Mouse (Mus musculus) gastrocnemius, adult 18-20 months (tissue): ENCODE data around the gene Acin1. TPM values are rescaled to one million over a fixed set of nuclear protein-coding genes. Genes with fewer than 3 reads are reported as not detected.

ENCODE experiments used
- DNase-seq: peaks from one replicate; pipeline ENCODE4 v3.0.0; 2021; ENCODE audit warnings: low spot score
- long read RNA-seq, 2 experiments: library from polyadenylated mRNA; stranded (forward); transcript quantifications; one replicate each; pipeline ENCODE4 v2.0.0; 2021
- total RNA-seq, 2 experiments: library from RNA; stranded (reverse); gene quantifications; 2 replicates each; pipeline ENCODE4 v1.2.3; 2021

Gene Acin1
- 10 to 100 TPM; 62.6 to 72.6 TPM for total RNA-seq
- long read RNA-seq, experiment 1, full-length matches to known transcripts = 12 of 27 reads
- long read RNA-seq, experiment 1, partial matches to known transcripts = 3 of 27 reads
- long read RNA-seq, experiment 1, other reads (novel, unspliced or antisense) = 12 of 27 reads
- long read RNA-seq, experiment 2, full-length matches to known transcripts = 2 of 11 reads
- long read RNA-seq, experiment 2, partial matches to known transcripts = 1 of 11 reads
- long read RNA-seq, experiment 2, other reads (novel, unspliced or antisense) = 8 of 11 reads

- peak; percentile 100 for DNase-seq
Measured at GRCm38 (mm10) chr14:54686522-54687143, at the start of gene Acin1. Gene Acin1, minus strand, starts transcription at chr14:54686931.

- DNase-seq = no peak
Measured at GRCm38 (mm10) chr14:54735221-54735620, 48.5 kb upstream of the Acin1 start.

DNA sequence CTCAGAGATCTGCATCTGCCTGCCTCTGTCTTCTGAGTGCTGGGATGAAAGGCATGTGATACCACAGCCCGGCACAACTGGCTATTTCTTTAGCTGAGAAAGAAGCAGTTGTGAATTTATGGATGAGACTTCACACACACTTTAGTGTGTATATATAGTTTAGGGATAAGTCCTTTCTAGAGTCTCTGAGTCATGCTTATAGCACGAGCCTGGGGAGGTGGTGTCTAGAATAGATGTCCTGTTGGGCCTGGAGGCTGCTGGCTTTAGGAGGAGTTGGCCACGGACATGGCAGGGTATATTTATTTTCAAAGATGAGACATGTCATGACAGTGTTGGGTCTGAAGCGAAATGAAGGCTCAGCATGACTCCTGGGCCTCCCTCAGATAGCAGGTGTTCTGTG, 47.3 kb upstream of the Acin1 start:
- no peak for DNase-seq

DNA sequence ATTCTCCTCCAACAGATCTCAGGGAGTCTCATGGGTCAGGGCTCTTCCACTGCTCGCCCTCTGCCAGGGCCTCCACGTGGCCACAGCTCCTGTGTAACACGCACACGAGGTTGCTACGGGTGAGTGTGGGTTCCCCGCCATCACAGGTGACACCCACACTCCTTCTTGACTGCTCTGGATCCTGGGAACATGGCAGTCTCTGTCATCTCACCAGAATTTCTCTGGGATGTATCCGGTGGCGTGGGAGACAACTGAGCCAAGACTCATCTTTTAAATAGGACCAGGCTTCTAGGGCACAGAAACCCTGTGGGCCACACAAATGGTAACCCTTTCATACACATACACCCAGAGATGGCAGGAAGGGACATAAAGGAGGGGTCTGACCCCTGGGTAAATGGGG, 45.5 kb upstream of the Acin1 start:
- DNase-seq = no peak

GRCm38 (mm10) chr14:54730305-54730704, 43.6 kb upstream of the Acin1 start:
- DNase-seq = no peak

GRCm38 (mm10) chr14:54728823-54729653, 42.3 kb upstream of the Acin1 start:
- no peak for DNase-seq

DNA sequence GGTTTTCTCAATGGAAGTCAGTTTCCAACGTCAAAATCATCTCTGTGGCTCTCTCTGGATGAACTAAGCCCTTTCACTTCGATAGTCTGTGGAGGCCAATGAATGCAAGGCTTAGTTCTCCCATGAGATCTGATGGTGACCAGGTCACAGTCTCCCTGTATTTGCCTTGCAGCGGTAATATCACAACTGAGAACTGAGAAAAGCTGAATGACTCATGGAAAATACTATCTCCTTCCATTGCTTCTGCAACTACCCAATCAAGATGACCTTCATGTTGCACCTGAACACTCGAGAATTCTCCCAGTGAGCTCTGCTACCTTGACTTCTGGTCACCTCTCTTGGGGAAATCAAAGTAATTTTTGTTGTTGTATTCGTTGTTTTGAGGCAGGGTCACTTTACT, 40.8 kb upstream of the Acin1 start:
- no peak for DNase-seq

DNA sequence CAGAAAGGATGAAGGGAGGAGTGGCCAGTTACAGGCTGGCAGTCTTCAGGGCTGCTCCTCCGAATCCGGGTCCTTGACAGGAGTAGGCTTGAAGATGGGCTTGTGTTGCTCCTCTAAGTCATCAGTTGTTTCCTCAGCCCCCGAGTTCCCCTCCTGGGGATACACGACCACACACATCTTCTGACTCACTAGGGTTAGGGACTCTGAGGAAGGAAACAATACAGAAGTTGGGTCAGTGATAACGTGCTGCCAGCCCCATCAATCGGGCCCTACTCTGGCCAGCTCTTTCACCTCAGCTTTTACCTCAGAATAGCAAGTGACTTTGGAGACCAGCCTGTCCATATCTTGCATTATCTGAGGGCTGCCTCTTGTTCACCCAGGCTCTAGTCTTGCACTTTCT, 37.3 kb upstream of the Acin1 start:
- no peak for DNase-seq

DNA sequence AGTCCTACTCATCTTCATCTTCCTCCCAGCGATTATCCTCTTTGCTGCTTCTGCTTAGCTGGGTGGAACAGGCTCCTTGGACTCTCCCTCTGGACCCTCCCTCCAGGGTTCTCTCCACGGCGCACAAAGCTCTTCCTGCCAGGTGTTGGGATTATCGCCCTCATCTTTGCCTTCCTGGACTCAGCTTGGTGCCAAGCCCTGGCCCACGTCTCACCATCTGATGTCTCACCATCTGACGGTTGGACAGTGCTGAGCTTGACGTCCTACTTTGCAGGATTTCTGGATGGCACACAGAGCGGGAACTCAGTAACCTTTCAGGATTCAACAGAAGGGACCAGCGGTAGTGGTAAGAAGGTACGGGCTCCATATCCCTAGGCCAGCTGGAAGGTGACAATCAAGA, 35.0 kb upstream of the Acin1 start:
- no peak for DNase-seq

- peak; percentile 65 for DNase-seq
Measured at GRCm38 (mm10) chr14:54720654-54721350, 34.1 kb upstream of the Acin1 start.

GRCm38 (mm10) chr14:54720041-54720440, 33.3 kb upstream of the Acin1 start:
- DNase-seq = no peak

GRCm38 (mm10) chr14:54715402-54715801, 28.7 kb upstream of the Acin1 start:
- DNase-seq = no peak

DNA sequence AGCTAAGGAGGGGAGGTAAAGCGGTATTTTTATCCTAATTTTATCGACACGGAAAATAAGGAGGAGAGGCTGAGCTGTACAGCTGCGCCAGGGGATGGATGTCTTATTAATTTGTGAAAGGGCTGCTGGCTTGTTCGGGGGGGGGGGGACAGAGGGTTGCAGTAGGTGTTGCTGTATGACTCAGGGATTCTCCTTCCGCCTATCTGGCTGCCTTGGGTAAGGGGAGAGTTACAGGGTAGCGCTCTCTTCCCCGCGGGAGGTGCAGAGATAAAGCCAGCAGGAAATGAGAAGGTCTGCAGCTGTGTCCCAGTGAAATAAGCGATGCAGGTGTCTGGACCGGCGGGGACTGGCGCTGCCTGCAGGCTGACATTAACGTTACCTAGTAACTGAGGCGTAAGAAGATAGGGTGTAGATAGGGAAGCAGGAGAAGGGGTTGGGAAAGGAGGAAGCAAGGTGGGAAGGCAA, 27.9 kb upstream of the Acin1 start:
- peak; percentile 23 for DNase-seq

DNA sequence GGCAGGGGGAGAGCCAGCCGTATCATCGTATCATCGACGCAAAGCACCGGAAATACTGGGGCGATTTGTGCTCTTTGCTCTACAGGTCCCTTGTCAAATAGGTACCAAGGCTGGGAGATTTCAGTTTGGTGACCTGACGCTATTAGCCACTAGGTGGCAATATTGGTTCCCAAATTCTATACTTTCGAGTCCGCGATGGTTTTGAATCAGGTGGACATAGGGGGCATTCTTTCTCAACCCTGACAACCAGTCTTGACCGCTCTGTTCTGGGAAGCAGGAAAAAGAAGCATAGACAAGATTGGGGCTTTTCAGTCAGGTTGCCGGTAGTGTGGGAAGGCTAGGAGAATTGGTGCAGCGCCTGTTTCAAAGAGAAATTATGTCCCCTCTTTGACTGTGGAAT, 27.4 kb upstream of the Acin1 start:
- DNase-seq = peak; percentile 69

DNA sequence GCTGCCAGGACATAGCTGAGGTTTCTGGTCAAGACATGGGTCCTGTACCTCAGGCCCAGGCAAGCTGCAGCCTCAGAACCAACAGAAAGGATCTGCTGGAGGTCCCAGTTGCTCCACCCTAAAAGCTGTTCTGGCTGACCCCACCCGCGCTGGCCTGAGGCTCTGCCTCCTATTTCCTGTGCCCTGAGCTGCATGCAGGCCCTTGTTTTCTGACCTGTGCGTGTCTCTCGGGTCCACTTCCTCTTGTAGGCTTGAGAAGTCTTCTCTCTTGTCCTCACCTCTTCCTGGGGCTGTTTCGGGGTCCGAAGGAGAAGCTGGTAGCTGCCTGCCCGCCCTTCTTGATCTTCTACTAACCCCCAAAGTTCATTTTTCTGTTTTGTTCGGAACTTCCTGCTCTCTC, 26.1 kb upstream of the Acin1 start:
- DNase-seq = no peak

DNA sequence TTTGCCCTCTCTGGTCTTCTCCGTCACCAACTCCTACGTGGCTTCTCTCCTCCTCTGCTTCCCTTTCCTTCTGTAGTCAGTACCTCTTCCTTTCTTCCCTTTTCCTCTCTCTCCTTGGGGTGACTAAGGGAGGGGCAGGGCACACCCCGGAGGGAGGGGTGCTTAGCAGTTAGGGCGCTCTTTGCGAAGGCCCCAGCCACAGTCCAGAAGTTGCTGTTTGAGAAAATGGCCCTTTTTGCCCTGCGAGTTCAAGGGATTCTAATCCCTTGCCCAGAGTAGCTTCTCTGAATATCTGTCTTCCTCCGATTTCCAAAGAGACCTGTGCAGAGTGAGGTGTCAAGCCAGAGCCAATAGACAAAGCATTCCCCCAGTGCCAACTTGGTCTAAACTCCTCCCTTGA, 25.3 kb upstream of the Acin1 start, which contains the start of gene Cebpe:
Gene Cebpe, minus strand, starts transcription at position 101 of the 400 bp plus-strand sequence.
- DNase-seq = no peak

DNA sequence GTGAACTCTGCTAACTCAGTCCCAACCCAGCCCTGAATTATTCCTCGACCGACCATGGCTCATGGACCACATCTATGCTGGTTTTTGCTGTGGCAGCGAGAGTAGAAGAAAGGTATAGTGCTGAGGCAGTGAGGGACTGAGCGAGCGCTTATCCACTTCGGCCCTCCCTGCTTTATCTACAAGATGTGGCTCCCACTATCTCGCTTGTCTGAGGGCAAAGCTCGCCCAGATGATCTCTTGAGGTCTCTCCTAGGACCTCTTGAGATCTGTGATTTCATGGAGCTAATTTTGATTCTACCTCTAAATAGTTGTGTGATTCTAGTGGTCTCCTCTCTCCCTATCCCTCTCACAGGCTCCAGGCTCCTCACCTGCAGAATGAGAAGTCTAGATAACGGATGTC, 22.3 kb upstream of the Acin1 start:
- DNase-seq = no peak

DNA sequence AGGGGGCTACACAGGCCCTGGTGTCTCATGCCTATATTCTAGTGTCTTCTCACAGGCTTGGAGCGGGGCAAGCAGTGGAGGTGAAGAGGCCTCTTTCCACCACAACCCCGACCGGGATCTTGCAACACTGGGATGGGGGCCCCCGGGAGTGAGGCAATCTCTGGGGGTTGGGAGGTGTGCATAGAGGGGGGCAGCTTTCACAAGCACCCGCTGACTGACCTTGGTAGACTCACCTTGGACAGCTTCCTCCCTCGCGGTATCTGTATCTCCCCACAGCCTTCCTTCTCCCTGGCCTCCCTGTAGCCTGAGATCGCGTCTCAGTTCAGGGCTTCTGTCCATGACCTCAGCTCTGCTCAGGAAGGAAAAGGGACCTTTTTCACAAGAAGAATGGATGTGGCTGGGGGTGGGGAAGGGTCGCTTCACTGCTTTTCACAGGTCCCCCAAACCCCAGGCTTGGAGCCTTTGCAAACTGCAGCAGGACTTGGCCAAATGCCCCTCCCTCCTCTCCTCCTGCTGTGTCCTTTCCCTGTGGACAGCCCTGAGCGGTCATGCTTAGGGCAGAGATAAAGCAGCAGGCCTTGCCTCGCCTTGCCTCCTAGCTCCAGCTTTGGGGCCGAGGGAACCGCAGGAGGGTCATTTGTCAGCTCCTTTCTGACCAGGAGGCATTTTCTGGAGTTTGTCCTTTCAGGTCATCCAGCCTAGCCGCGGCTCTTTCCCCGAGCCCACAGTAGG, 20.0 kb upstream of the Acin1 start:
- no peak for DNase-seq

GRCm38 (mm10) chr14:54705844-54706243, 19.1 kb upstream of the Acin1 start:
- DNase-seq = no peak

GRCm38 (mm10) chr14:54703207-54703606, 16.5 kb upstream of the Acin1 start:
- DNase-seq = no peak

DNA sequence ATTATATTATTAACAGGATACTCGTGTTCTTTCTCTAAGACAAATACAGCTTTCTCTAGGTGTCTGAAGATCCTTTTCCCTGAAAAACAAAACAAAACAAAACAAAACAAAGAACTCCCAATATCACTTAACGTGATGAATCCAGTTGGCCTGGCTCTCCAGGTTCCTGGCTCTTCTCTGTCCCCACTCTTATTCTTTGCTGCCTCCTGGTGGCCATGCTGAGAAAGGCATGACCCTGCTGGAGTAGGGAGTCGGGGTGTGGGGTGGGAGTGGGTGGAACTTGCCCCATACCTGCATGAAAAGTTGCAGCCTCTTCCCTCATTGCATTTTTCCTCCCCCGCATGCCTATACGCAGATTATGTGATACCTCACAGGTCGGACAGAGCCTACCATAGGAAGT, 14.6 kb upstream of the Acin1 start:
- peak; percentile 82 for DNase-seq
